Mouse (Mus musculus) lung, adult 2 months (tissue): ENCODE data around the gene Elovl6. TPM values are rescaled to one million over a fixed set of nuclear protein-coding genes. Genes with fewer than 3 reads are reported as not detected.

ENCODE experiments used
- DNase-seq: peaks from one replicate; pipeline ENCODE4 v3.0.0; 2022
- H3K4me1 ChIP-seq: fragments of 200-500 bp; 2 replicates; pipeline ENCODE4 v1.6.1; 2011; ENCODE audit warnings: low read length; ENCODE audit not compliant: control insufficient read depth, insufficient read depth
- H3K4me3 ChIP-seq: fragments of 200-500 bp; replicated peaks from 2 replicates; pipeline ENCODE3; 2011; ENCODE audit warnings: low read depth, mild to moderate bottlenecking, control low read depth, low read length; ENCODE audit errors: extremely low read depth
- CTCF ChIP-seq: fragments of 200-500 bp; IDR thresholded peaks from 2 replicates; pipeline ENCODE4 v1.5.1; 2011; ENCODE audit warnings: mild to moderate bottlenecking, low read length, control low read depth; ENCODE audit not compliant: insufficient read depth
- POLR2A ChIP-seq: fragments of 200-500 bp; IDR thresholded peaks from 2 replicates; pipeline ENCODE4 v1.6.1; 2011; ENCODE audit warnings: low read depth, mild to moderate bottlenecking, control low read depth, low read length, borderline replicate concordance; ENCODE audit errors: extremely low read depth
- WGBS: fragments of 180-500 bp; shearing (Covaris S2); methylation state at CpG from one replicate; pipeline ENCODE4 v1.1.7; 2018; 5-methylcytosine and 5-hydroxymethylcytosine counted together
- polyA plus RNA-seq: library from polyadenylated mRNA; depleted of rRNA; stranded (reverse); fragments of >200 nt; gene quantifications from 2 replicates; pipeline ENCODE4 v1.2.3, GENCODE M21; 2012

Gene Elovl6
- polyA plus RNA-seq, 1 experiment: 25.1 TPM

- DNase-seq: no peak
- TF ChIP-seq POLR2A (no peak), CTCF (no peak)
- 66% methylated on average over 3 of the region's 3 CpGs for WGBS
These were observed 56.6 kb downstream of the Elovl6 start for GRCm38 (mm10) chr3:129588753-129589152.

GRCm38 (mm10) chr3:129589705-129590104 is 57.5 kb downstream of the Elovl6 start:
- WGBS: 74% methylated on average over 10 of the region's 10 CpGs
- TF ChIP-seq POLR2A: no peak
- TF ChIP-seq CTCF: no peak
- no peak for DNase-seq
- H3K4me1 ChIP-seq: no peaks in the 10 kb centered on the region
- H3K4me3 ChIP-seq: no peak overlapping the region

More at GRCm38 (mm10) chr3:129588753-129589152, 56.6 kb downstream of the Elovl6 start:
- Histone ChIP-seq H3K4me3 (no peak overlapping the region), H3K4me1 (no peaks in the 10 kb centered on the region)

GRCm38 (mm10) chr3:129590548-129591226 is 58.5 kb downstream of the Elovl6 start:
- TF ChIP-seq POLR2A: no peak
- TF ChIP-seq CTCF: no peak
- H3K4me3 ChIP-seq: no peak overlapping the region
- DNase-seq: peak; percentile 8
- no peaks in the 10 kb centered on the region for H3K4me1 ChIP-seq
- 66% methylated on average over 17 of the region's 17 CpGs for WGBS

GRCm38 (mm10) chr3:129591251-129591650 is 59.1 kb downstream of the Elovl6 start:
- Histone ChIP-seq H3K4me3 (no peak overlapping the region), H3K4me1 (no peaks in the 10 kb centered on the region)
- TF ChIP-seq POLR2A (no peak), CTCF (no peak)
- WGBS: 68% methylated on average over 9 of the region's 9 CpGs
- DNase-seq: no peak

GRCm38 (mm10) chr3:129591761-129592160 is 59.6 kb downstream of the Elovl6 start:
- no peak overlapping the region for H3K4me3 ChIP-seq
- H3K4me1 ChIP-seq: no peaks in the 10 kb centered on the region
- DNase-seq: no peak
- 85% methylated on average over 8 of the region's 8 CpGs for WGBS
- no peak for TF ChIP-seq CTCF
- no peak for TF ChIP-seq POLR2A

GRCm38 (mm10) chr3:129593001-129593400 is 60.8 kb downstream of the Elovl6 start:
- DNase-seq: no peak
- WGBS: 80% methylated on average over 9 of the region's 9 CpGs
- H3K4me1 ChIP-seq: no peaks in the 10 kb centered on the region
- H3K4me3 ChIP-seq: no peak overlapping the region
- TF ChIP-seq POLR2A: no peak
- TF ChIP-seq CTCF: no peak

GRCm38 (mm10) chr3:129593735-129594134 is 61.6 kb downstream of the Elovl6 start:
- no peak for DNase-seq
- no peak overlapping the region for H3K4me3 ChIP-seq
- TF ChIP-seq POLR2A (no peak), CTCF (no peak)
- WGBS: 84% methylated on average over 3 of the region's 3 CpGs
- no peaks in the 10 kb centered on the region for H3K4me1 ChIP-seq

- no peak for DNase-seq
- no peaks in the 10 kb centered on the region for H3K4me1 ChIP-seq
- H3K4me3 ChIP-seq: no peak overlapping the region
- WGBS: 90% methylated on average over 6 of the region's 6 CpGs
- TF ChIP-seq CTCF (no peak), POLR2A (no peak)
These were observed 63.9 kb downstream of the Elovl6 start for GRCm38 (mm10) chr3:129596098-129596497.

- WGBS: 63% methylated on average over 9 of the region's 9 CpGs
- no peak for DNase-seq
- Histone ChIP-seq H3K4me1 (no peaks in the 10 kb centered on the region), H3K4me3 (no peak overlapping the region)
- TF ChIP-seq CTCF (no peak), POLR2A (no peak)
These were observed 70.1 kb downstream of the Elovl6 start for GRCm38 (mm10) chr3:129602289-129602688.

GRCm38 (mm10) chr3:129605487-129605886 is 73.3 kb downstream of the Elovl6 start:
- TF ChIP-seq POLR2A (no peak), CTCF (no peak)
- H3K4me3 ChIP-seq: no peak overlapping the region
- no peak for DNase-seq
- WGBS: 92% methylated on average over 7 of the region's 7 CpGs
- H3K4me1 ChIP-seq: no peaks in the 10 kb centered on the region
